Mouse (Mus musculus) testis, adult 2 months (tissue): ENCODE results near the gene Grap.

Experiments used
- CTCF ChIP-seq: fragments of 200-500 bp; IDR thresholded peaks from 2 replicates; pipeline ENCODE4 v1.5.1; 2012; ENCODE audit warnings: low read depth, mild to moderate bottlenecking, inconsistent platforms, low read length, moderate library complexity; ENCODE audit not compliant: control insufficient read depth, insufficient read depth, insufficient replicate concordance
- POLR2A ChIP-seq: fragments of 200-500 bp; IDR thresholded peaks from 2 replicates; pipeline ENCODE4 v1.6.1; 2012; ENCODE audit warnings: low read depth, mild to moderate bottlenecking, inconsistent platforms, low read length, moderate library complexity; ENCODE audit not compliant: control insufficient read depth

DNA sequence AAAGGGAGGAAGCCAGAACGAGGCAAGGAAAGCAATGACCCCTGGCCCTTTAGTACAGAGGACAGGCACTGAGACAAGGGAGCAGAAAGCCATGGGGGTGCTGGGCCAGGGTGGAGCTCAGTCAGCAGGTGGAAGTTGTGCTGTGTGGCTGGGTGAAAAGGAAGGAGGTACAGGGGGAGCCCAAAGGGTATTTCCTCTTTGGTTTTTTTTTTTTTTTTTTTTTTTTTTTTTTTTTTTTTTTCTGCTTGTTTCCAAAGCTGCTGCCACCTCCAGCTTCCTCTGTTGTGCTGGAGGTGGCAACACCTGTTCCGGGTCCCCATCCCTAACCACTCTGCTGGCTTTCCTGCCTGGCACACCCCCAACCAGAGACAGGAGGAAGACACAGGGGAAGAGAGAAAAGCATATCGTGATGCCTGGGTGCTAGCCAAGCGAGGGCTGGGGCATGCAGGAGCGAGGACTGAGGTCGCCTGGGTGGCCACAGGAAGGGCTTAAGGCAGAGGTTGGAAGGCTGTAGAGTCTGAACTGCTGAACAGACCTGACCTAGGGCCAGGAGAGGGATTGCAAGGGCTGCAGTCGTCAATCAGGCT lies 7.8 kb downstream of the Grap start:
- TF ChIP-seq POLR2A (no peak), CTCF (no peak)
